Mouse (Mus musculus): ENCODE measurements around the gene Mrgprg.
A peak's percentile ranks its signal among the peaks of the same experiment; 100 is the strongest.

The Mrgprg gene

DNA sequence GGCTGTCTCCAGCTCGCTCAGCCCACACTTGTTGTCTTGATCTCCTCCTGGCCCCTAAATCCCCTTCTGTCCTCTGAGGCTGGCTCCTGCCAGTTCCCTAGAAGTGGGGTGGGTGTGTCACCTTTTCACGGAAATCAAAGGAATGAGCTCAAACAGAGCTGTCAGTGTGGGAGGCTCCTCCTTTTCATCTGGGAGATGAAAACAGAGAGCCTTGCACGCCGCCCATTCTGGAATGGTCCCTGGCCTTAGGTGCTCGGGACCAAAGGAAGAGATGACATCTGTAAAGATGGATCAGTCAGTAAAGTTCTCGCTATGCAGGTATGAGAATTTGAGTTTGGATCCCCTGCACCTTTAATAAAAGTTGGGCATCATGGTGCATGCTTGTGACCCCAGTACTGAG, at the start of gene Mrgprg:
Gene Mrgprg, minus strand, starts transcription at position 101 of the 400 bp plus-strand sequence.
- DNase-seq (ENCODE audit: low spot score in 2 of 2): no peak

DNA sequence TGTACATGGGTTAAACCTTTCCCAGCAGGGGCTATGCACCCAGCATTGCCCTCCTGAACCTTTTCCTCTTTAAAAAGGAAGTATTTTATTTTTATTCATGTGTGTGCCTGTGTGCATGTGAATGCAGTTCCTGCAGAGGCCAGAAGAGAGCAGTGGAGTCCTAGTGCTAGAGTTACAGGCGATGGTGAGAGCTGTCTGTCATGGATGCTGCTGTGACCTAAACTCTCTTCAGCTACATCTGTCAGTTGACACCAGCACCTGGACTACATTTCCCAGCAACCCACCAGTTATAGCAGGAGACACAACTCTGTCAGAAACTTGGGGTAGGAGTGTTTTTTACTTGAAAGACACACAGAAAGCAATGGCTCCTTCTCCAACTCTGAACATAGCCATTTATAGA, 42.1 kb upstream of the Mrgprg start:
- no peak for DNase-seq (ENCODE audit: low spot score in 2 of 2)

DNA sequence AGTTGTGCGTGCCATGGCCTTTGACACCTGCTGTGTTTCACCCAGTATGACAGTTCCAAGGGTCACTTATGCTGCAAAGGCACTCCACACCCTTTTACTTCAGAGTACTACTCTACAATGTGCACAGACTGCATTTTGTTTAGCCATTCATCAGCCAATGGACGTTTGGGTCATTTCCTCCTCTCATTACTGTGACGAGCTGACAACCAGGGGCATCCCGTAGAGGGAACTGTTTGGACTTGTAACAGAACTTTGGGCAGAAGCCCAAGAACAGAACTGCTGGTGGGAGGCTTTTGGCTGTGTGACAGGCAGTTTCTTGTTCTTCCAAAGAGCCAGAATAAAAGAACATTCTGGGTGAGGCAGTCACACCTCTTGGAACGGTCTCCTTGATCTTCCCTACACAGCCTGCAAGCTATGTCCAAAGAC, 38.4 kb upstream of the Mrgprg start:
- peak; percentile 20 to 28 for DNase-seq (ENCODE audit: low spot score in 2 of 2)

DNA sequence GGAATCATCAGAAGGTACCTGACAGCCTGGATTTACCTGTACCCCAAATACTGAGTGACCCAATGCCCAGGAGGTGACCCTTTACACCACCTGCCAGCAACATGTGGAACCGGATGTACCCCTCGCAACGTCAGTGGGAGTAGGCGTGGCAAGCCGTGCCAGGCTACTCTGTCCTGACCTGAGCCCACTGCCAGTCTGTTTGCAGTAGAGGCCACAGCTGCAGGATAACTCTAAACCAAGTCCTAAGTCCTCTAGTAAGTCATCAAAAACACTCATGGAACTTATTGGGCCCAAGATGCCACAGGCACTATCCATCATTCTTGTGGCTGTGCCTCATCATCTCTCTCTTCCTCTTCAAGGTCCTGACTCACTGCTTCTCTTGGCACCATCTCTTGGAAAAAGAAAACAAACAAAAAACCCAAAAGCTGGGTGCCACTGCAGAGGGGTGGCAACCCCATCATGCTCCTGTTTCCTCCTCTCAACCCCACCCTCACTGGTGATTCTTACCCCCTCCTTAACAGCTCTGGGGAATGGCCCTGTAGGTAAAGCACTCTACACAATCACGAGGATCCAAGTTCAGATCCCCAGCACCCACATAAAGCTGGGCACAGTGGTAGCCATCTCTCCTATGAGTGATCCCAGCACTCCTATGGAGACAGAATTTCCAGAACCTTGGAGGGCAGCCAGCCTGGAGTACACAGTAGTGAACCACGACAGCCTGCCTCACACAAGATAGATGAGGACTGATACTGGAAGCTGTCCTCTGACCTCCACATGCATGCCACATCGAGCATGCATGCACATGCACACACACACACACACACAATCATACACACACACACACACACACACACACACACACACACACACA, 34.6 kb upstream of the Mrgprg start:
- DNase-seq (ENCODE audit: low spot score in 2 of 2): no peak

DNA sequence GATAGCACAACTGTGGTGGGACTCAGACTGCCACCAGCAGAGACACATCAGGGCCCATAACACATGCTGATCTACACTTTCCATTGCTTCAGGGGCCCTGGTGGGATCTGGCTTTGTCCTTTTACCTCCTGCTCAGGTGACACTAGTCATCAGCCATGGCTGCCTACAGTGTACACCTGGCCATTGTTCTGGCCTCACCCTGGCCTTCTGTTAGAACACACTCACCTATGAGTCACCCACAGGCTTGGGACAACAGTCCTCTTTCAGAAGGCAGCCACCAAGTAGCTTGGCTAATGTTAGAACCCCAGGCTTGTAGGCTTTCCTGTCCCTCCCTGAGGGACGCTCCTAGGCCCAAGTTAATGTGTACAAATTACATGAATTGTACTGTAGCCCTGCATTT, 34.0 kb upstream of the Mrgprg start:
- no peak for DNase-seq (ENCODE audit: low spot score in 2 of 2)

DNA sequence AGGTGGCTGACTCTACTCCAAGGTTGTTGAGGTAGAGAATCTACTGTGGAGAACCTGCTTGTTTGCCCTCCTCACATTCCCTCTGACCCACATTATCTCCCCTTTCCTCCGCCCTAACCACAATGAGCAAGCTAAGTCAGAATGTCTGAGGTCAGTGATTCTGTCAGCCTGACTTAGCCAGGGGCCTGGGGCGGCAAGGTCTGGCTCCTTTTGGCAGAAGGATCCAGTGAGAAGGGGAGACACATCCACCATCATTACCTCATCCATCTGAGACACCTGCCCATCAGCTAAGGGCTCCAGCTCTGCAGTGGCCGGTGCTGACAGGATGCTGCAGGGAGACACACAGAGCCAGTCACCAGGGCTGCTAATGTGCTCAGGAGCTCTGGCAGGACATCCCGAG, 32.0 kb upstream of the Mrgprg start:
- DNase-seq (ENCODE audit: low spot score in 2 of 2): no peak

DNA sequence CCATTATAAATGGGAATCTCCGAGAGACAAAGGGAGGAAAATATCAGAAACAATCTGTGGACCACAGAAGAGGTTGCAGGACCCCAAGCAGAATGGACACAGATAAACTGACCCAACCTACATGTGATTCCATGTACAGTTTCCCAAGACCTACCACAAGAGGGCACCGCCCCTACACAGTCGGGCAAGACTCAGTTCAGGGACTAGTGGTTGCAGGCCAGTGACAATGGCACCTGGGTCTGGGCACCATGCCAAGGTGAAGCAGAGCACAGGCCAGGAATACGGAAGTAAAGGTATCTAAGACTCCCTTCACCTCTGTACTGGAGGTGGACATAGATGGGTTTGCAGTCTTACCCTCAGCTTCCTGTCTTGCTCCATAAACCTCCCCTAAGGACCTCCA, 26.3 kb upstream of the Mrgprg start:
- no peak for DNase-seq (ENCODE audit: low spot score in 2 of 2)

DNA sequence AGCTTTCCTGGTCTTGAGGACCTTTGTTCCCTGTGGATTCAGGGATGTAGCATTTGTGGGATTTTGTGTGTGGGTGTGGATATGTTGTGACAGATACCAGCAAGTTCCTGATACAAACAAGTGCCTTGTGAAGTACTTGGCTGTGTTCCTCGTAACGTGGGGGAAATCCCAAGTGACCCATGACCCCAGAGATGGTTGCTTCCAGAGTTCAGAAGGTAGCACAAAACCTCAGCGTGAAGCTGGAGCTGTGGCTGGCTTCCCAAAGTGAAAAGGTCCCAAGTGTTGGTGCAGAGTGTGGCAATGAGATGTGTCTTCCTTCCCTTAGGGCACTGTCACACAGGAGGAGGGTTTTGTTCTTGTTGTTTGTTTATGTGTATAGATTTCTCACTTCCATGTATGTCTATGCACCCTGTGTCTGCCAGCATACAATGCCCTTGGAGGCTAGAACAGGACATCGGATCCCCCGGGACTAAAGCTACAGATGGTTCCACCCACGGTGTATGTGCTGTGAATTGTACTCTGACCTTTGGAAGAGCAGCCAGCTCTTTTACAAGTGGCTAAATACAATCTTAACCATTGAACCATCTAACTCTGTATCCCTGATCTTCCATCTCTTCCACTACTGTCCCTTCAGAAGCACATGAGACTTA, 25.7 kb upstream of the Mrgprg start:
- no peak for DNase-seq (ENCODE audit: low spot score in 2 of 2)

DNA sequence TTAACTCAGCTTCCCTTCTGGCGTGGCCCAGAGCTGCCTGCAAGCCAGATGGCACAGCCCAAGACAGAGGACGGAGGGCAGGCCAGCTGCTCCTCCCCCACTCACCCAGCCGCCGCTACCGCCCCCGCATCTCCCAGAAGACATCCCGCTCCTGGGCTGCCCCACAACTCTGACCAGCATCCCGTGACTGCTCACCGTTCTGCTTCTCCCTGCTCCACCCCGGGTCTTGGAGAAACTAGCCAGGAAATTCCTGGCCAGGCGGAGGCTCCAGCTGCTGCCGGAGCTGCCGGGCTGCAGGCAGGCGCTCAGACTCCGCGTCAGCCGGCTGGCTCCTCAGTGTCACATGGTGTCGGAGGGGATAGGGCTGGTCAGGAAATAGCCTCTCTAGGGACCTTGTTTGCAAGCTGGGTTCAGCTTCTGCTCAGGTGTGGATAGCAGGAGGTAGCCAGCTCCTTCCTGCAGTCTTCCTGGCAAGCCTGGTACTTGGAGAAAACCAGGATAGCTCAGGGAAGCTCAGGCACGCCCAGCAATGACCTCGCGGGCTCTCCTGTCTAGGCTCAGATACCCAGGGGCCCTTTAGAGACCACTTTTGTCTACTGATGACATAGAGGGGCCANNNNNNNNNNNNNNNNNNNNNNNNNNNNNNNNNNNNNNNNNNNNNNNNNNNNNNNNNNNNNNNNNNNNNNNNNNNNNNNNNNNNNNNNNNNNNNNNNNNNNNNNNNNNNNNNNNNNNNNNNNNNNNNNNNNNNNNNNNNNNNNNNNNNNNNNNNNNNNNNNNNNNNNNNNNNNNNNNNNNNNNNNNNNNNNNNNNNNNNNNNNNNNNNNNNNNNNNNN, 17.4 kb upstream of the Mrgprg start, which contains the start of gene Mrgpre:
Gene Mrgpre, minus strand, starts transcription at position 505 of the 834 bp plus-strand sequence.
- peak; percentile 58 to 64 for DNase-seq (ENCODE audit: low spot score in 2 of 2)

DNA sequence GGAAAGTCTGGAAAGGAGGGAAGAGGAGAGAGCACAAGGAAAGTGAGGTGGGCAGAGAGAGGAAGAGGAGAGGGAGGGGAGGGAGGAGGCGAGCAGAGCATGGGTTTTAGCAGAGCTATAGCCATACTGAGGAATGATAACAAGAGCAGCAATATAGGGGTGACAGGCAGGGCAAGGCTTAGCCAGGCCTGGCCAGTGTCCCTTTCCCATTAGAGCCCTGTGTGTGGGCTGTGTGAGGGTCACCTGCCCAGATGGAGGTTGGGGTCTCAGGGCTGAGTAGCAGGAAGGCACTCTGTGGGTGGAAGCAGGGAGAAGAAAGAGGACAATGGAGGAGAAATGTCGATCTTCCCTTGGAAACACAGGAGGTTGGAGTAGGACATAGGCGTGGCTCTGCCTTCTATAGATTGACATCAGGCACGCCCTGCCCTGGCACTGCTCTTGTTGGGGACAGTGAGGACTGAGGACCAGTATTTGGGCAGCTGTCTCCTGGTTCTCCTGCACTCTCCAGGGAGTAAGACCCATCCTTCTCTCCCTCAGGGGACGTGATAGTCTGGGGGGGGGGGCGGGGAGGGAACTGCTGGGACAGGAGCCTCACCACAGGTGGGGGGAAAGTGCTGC, 16.7 kb upstream of the Mrgprg start:
- no peak for DNase-seq (ENCODE audit: low spot score in 2 of 2)

DNA sequence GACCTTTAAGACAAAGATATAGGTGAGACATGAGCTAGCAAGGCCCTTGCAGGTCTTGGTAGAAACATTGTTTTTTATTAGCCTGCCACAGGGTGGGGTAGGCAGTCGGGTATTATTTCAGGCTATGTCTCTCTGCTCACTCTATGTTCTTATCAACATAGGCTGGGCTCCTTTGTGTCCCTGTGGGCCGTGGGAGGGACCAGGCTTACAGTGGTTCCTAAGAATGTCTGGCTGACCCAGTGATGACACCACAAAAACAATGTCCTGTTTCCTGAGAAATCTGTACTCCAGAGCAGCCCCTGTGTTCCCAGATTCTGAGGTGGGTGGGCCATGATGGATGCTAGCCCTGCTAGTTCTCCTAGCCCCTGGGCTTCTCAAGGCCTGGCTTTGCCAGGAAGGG, 10.6 kb upstream of the Mrgprg start:
- DNase-seq (ENCODE audit: low spot score in 2 of 2): no peak

DNA sequence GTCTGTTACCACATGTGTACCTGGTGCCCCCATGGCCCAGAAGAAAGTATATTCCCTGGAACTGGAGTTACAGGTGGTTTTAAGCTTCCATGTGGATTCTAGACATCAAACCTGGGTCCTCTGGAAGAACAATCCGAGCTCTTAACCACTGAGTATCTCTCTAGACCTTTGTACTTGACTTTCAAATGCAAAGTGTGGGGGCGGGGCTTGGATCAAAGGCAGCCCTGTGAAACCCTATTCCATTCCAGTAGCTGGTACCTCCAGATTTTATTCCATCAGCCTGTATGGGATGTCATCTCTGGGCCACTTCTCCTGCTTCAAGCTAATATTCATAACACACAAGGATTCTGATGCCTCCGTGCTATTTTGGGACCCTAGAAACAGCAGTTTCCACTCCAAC, 9.3 kb upstream of the Mrgprg start:
- no peak for DNase-seq (ENCODE audit: low spot score in 2 of 2)

DNA sequence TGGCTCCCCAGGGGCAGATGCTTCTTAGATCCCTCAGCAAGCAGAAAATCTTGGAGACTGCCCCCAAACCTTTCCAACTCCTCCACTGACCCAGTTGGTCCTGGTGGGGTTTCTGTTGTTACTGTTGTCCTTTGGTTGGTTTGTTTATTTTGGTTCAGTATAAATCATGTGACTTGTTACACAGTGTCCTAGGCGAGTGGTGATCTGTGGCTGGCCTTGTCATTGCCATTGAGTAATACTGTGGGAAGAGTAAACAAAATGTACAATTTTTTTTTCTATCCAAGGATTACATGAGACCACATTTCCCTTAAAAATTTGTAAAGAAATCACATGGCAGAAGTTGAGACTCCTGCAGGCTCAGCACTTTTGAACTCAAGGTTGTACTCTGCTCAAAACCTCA, 2.7 kb upstream of the Mrgprg start:
- no peak for DNase-seq (ENCODE audit: low spot score in 2 of 2)

DNA sequence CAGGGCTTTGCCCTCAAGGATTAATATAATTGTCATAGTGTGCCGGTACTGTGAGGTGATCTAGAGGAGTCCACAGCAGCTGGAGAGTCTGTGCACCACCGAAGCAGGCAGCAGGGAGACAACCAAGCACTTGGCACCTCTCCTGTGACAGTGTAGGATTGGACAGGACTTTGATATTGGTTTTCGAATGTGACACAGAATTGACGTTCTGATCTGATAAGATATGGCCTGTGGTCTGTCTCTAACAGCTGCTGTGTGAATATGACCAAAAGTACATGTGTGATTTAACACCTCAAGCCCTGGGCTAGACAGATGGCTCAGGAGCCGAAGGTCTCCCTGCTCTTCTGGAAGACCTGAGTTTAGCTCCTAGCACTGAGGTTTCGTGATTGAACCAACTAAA, 1.5 kb upstream of the Mrgprg start:
- DNase-seq (ENCODE audit: low spot score in 2 of 2): no peak

DNA sequence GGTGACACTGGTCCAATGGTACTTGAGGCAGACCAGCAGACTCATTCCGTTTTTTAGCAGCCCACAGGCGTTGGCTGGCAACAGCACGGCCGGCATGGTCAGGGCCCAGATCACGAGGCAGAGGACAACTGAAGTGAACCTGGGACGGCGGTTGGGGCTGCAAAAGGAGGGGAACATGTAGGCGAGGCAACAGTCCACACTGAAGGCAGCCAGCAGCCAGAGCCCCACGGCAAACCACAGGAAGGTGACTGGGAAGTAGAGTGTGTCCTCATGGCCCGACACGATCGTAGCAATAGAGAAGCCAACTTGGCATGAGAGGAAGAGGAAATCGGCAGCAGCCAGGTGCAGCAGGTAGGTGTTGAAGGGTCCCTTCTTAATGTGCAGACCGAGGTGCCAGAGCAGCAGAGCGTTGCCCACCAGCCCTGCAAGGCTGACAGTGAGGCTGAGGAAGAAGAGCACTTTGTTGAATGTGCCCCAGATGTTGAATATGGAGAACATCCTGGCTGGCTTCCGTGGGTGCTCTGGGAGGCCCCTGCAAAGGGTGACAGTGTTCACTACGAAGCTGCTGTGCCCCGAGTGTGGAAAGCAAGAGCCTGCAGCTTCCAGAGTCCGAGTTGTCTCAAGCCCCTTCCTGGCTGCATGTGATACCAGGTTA, 1.8 kb downstream of the Mrgprg start:
- DNase-seq (ENCODE audit: low spot score in 2 of 2): no peak

DNA sequence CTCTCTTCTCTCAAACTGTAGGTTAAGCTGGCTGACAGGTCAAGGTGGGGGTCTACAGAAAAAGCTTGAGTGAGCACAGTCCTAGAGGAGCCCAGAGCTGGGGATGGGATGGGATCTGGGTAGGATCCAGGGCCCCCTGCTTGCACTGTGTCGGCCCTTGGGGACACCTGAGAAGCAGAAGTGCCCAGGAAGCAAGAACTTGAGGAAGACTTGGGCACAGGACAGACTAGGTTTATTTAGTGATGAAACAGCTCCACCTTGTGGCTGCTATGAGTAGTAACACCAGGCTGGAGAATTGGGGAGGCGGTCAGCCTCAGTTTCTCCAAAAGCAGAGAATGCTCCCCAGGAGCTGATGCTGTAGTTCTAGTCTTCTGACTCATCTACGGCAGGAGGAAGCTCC, 3.0 kb downstream of the Mrgprg start:
- peak in 1 of 2 experiments; percentile 25 for DNase-seq (ENCODE audit: low spot score in 2 of 2)

DNA sequence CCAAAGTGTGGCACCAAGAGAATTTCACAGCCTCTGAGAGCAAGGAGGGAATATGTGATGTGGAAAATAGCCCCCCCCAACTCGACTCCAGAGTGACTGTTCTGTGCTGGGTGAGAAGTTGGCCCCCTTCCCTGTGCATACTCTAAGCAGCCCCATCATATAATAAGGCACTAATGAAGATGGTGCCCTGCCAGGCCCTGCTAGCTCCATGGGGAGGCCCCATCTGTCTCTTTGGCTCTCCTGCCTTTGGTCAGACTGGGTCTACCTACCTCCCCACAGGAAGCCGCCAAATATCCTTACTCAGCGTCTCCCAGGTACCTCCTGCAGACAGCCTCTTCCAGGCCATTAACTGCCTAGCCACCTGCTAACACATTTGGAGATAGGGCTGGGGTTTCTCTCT, 7.8 kb downstream of the Mrgprg start:
- no peak for DNase-seq (ENCODE audit: low spot score in 2 of 2)

DNA sequence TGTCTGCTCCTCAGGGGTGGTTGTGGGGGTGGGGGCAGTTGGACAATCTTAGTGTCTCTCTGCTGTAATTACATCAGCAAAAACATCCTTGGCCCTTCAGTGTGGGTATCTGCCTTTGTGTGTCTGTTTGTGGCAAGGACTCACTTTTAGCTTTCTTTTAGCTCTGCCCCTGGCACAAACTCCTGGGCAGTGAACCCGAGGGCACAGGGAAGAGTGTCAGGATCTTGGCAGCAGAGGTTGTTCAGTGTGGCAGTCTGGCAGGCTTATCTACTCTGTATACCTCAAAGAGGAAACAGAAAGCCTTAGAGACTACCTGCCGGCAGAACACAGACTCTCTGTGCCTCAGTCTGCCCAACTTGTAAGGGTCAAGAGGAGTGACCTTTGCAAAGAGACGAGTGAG, 9.1 kb downstream of the Mrgprg start:
- no peak for DNase-seq (ENCODE audit: low spot score in 2 of 2)

DNA sequence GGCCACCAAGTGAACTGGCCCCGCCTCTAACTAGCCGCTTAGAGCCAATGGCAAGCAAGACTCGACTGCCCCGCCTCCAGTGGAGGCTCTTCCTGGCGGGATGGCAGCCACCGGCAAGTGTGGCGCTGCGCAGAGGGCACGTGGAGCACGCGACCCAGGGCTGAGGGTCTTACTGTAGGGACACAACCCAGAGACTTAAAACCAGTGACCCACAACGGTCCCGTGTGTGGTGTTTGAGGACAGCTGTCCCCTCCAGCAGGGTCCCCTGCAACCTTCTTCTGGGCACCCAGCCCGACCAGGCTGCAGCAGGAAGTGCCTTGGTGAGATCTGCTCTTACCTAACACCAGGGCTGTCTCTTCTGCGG, 9.8 kb downstream of the Mrgprg start:
- DNase-seq (ENCODE audit: low spot score in 2 of 2): peak; percentile 57 to 62

DNA sequence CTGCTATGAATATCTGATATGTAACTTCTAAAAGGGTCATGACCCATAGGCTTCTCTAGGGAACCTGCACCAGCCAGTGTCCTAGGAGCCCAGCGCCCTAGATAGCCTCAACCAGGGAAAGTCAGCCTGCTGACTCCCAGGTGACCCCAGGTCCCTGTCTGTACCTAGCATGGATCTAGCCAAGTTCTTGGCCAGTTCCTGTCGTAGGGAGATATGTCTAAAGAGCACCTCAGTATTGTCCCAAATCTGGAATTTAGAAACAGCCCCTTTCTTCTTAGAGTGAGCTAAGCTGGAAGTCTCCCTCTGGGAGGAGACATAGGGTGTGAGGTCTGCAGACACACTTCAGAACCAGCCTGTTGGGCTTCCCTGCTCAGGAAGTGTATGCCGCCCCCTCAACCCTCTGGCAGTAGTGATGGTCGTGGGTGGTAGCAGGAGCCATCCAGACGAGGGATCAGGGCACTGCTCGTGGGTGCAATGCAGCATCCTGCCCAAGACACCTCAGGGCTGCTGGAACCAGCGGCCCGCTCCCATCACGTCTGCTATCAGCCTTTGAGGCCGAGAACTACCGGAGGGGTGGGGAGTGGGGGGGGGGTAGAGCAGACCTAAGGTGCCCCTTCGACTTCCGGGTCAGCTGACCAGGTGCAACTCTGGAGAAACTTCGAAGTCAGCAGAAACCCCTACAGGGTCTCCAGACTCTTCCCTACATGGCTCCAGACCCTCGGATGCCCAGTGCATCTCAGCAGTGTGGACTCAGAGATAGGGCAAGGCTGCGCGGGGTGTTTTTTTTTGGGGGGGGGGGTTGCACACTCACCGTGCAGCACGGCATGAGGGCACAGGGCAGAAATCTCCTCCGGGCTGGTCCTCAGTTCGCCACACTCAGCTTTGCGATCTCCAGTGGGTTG, 10.4 kb downstream of the Mrgprg start, which contains the start of gene Osbpl5:
Gene Osbpl5, minus strand, starts transcription at position 861 of the 902 bp plus-strand sequence.
- DNase-seq (ENCODE audit: low spot score in 2 of 2): peak; percentile 60 to 63
